Mouse (Mus musculus): ENCODE data around the gene Mcmbp. TPM values are rescaled to one million over a fixed set of nuclear protein-coding genes. Genes with fewer than 3 reads are reported as not detected.

Gene Mcmbp
- total and polyA plus RNA-seq, 3 experiments: 28.6 to 91.6 (median 56.3) TPM

DNA sequence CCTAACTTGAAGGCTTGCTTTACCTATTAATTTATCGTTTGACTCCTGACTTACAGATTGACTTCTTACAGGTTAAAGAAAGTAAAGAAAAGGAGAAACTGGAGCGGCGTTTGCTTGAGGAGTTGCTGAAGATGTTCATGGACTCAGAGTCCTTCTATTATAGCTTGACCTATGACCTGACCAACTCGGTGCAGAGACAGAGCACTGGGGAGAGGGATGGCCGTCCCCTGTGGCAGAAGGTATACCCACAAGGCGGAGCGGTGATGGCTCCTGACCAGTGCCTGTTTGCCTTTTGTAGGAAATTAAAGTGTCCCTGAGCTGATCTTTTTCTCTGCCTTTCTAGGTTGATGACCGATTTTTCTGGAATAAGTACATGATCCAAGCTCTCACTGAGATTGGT is 76.4 kb downstream of the Mcmbp start:
- ATAC-seq (ENCODE audit: extremely low read depth, insufficient number of reproducible peaks, low FRiP score, poor library complexity, severe bottlenecking) (no peak), DNase-seq (ENCODE audit: low spot score) (no peak)
- Histone ChIP-seq H3K36me3 (replicated peaks) (peaks cover 51% of the 10 kb centered on the region), H3K27me3 (ENCODE audit: insufficient read depth, low read length) (no peaks in the 10 kb centered on the region), H3K4me1 (ENCODE audit: insufficient read depth, low read depth, low read length) (peaks cover 50% of the 10 kb centered on the region), H3K9me3 (replicated peaks) (peaks cover 3% of the 10 kb centered on the region; the same call in 1 of the 2 replicates), H3K4me3 (ENCODE audit: low read depth, low read length) (no peak overlapping the region)
- no peak for TF ChIP-seq CTCF (IDR thresholded peaks at IDR 0.05; ENCODE audit: low read depth, low read length)
- TF ChIP-seq POLR2AphosphoS5 (IDR thresholded peaks at IDR 0.05; ENCODE audit: insufficient replicate concordance, low read depth, low read length): no peak
- TF ChIP-seq GATA2 (IDR thresholded peaks at IDR 0.05; ENCODE audit: borderline replicate concordance, low read depth, low read length): no peak
- TF ChIP-seq GATA1 (IDR thresholded peaks at IDR 0.05; ENCODE audit: borderline replicate concordance, low read length): no peak
- no peak for TF ChIP-seq TAL1 (conservative IDR thresholded peaks at IDR 0.05; ENCODE audit: low read depth, low read length)

DNA sequence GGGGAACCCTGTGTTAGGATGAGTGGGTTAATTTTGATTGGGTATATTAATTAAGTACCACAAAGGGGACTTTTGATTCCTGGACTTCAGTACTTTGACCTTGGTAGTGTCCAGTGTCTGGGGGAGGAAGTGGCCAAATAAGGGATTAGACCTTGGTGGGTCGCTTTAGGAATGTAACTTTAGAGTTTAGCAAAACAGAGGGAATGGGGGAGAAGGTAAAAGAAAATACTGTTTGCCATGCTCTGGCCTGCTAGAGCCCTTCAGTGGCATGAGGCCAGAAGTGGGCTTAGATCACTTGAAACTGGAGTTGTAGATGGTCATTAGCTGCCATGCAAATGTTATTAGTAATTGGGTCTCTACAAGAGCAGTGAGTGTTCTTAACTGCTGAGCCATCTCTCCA is 83.3 kb downstream of the Mcmbp start:
- DNase-seq (ENCODE audit: low spot score) (no peak), ATAC-seq (ENCODE audit: extremely low read depth, insufficient number of reproducible peaks, low FRiP score, poor library complexity, severe bottlenecking) (no peak)
- Histone ChIP-seq H3K9me3 (replicated peaks) (no peaks in the 10 kb centered on the region), H3K36me3 (replicated peaks) (peaks cover 27% of the 10 kb centered on the region), H3K4me3 (ENCODE audit: low read depth, low read length) (no peak overlapping the region), H3K27me3 (ENCODE audit: insufficient read depth, low read length) (no peaks in the 10 kb centered on the region), H3K4me1 (ENCODE audit: insufficient read depth, low read depth, low read length) (peaks cover 13% of the 10 kb centered on the region)
- TF ChIP-seq POLR2AphosphoS5 (IDR thresholded peaks at IDR 0.05; ENCODE audit: insufficient replicate concordance, low read depth, low read length) (no peak), GATA1 (IDR thresholded peaks at IDR 0.05; ENCODE audit: borderline replicate concordance, low read length) (no peak), CTCF (IDR thresholded peaks at IDR 0.05; ENCODE audit: low read depth, low read length) (no peak)

Other genes with a start within 250 kb of the Mcmbp start
- 17.7 and 20.9 TPM in 2 replicates for gene Bag3, start 216.9 kb downstream of the Mcmbp start, total RNA-seq (2014; fragmentation: Nextera tagmentation)
- 5.7 and 9.1 TPM in 2 replicates for gene Bag3, start 216.9 kb downstream of the Mcmbp start, total RNA-seq (2017)
- gene Bag3, start 216.9 kb downstream of the Mcmbp start, polyA plus RNA-seq (2012): 107 and 121 TPM in 2 replicates
- 40.6 and 44.0 TPM in 2 replicates for gene Inpp5f, start 129.2 kb downstream of the Mcmbp start, total RNA-seq (2014; fragmentation: Nextera tagmentation)
- 21.4 and 23.8 TPM in 2 replicates for gene Inpp5f, start 129.2 kb downstream of the Mcmbp start, total RNA-seq (2017)
- 5.6 and 7.6 TPM in 2 replicates for gene Inpp5f, start 129.2 kb downstream of the Mcmbp start, polyA plus RNA-seq (2012)
- gene Sec23ip, start 4.4 kb upstream of the Mcmbp start, total RNA-seq (2014; fragmentation: Nextera tagmentation): 41.8 and 44.7 TPM in 2 replicates
- 37.9 and 43.2 TPM in 2 replicates for gene Sec23ip, start 4.4 kb upstream of the Mcmbp start, total RNA-seq (2017)
- gene Sec23ip, start 4.4 kb upstream of the Mcmbp start, polyA plus RNA-seq (2012): 10.1 and 15.5 TPM in 2 replicates